Mouse (Mus musculus) forebrain, postnatal 0 days (tissue): ENCODE results near the gene Aanat. TPM values are rescaled to one million over a fixed set of nuclear protein-coding genes. Genes with fewer than 3 reads are reported as not detected.

Source experiments
- ATAC-seq: fragments of 200-750 bp; cut with Nextera tagmentation; 2 replicates; pipeline ENCODE4 v1.8.0; 2017; ENCODE audit warnings: mild to moderate bottlenecking, moderate library complexity
- DNase-seq: peaks from one replicate; pipeline ENCODE4 v3.0.0-alpha.2; 2015
- H3K27ac ChIP-seq: fragments of 300-500 bp; sonication (generic); 2 replicates; pipeline ENCODE4 v1.5.1; 2014; ENCODE audit warnings: low read depth, mild to moderate bottlenecking, antibody characterized with exemption, low read length, moderate library complexity, mixed read lengths
- H3K27me3 ChIP-seq: fragments of 300-500 bp; sonication (generic); 2 replicates; pipeline ENCODE4 v1.6.1; 2014; ENCODE audit warnings: mild to moderate bottlenecking, low read length, mixed read lengths; ENCODE audit not compliant: insufficient read depth
- H3K36me3 ChIP-seq: fragments of 300-500 bp; sonication (generic); 2 replicates; pipeline ENCODE4 v1.6.1; 2014; ENCODE audit warnings: mild to moderate bottlenecking, moderate library complexity; ENCODE audit not compliant: insufficient read depth
- H3K4me1 ChIP-seq: fragments of 300-500 bp; sonication (generic); 2 replicates; pipeline ENCODE4 v1.6.1; 2014; ENCODE audit warnings: antibody characterized with exemption; ENCODE audit not compliant: insufficient read depth
- H3K4me2 ChIP-seq: fragments of 300-500 bp; sonication (generic); 2 replicates; pipeline ENCODE4 v1.6.1; 2014; ENCODE audit warnings: low read depth, mild to moderate bottlenecking, moderate library complexity
- H3K4me3 ChIP-seq: fragments of 300-500 bp; sonication (generic); 2 replicates; pipeline ENCODE4 v1.5.1; 2014; ENCODE audit warnings: low read depth, low read length, mixed read lengths
- H3K9ac ChIP-seq: fragments of 300-500 bp; sonication (generic); 2 replicates; pipeline ENCODE4 v1.6.1; 2014; ENCODE audit warnings: mild to moderate bottlenecking
- H3K9me3 ChIP-seq: fragments of 300-500 bp; sonication (generic); 2 replicates; pipeline ENCODE4 v1.6.1; 2016; ENCODE audit warnings: low read length
- CTCF ChIP-seq: sonication (generic); IDR thresholded peaks from 2 replicates; pipeline ENCODE4 v1.5.1; 2016; ENCODE audit warnings: antibody characterized with exemption, control low read depth, low read depth
- WGBS: fragments of 180-500 bp; shearing (Covaris S2); extraction: QIAGEN DNeasy Blood & Tissue Kit; methylation state at CpG from one replicate; pipeline ENCODE4 v1.1.7; 2014; 5-methylcytosine and 5-hydroxymethylcytosine counted together
- polyA plus RNA-seq: library from polyadenylated mRNA; unstranded; fragments of >200 nt; fragmentation: Nextera tagmentation; extraction: Ambion mirVana; gene quantifications from 2 replicates; pipeline ENCODE4 v1.2.1, GENCODE M21; 2015
- total RNA-seq: library from RNA; depleted of rRNA; stranded (reverse); fragments of >200 nt; gene quantifications from 2 replicates; pipeline ENCODE4 v1.2.3, GENCODE M21; 2014

Gene Aanat
- total and polyA plus RNA-seq, 2 experiments from 2014 or later = 0.62 to 0.88 TPM

DNA sequence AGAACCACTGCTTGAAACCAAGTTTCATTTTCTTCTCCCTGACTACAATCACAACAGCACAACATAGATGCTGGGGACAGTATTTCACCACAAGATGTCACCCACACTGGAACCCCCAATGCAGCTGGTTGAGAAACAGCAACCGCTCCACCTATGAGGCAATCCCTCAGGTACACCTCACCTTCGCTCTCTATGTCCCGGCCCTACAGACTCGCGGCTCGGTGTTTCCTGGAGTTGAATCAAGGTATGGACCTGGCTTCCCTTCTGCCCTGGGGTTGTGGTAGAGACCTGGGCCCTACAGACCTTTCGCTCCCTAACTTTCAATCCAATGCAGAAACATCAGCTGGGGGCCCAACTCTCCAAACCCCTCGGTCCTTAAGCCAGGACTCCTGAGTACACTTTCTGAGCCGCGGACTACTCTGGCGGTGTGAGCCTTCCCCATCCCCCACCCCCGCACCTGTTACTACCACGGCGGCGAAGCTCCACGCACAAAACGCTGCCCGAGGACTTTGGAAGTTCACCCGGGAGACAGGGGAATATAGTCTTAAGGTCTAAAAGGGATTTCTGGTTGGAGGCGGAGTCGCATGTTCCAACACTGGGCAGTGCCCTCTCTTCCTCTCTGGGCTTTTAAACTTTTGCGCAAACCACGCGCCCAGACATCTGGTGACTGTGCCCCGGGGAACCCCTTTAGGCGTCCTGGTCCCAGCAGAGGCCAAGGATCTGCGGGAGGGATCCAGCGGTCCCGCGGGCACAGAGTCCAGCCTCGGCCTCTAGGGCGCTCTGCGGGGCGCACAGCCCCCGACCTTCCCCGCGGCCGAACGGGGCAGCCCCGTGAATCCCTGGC lies 37.3 kb downstream of the Aanat start:
- 10% methylated on average over 40 of the region's 40 CpGs for WGBS
- Histone ChIP-seq H3K4me2 (peak overlapping the region; percentile 63), H3K27me3 (peaks cover 5% of the 10 kb centered on the region; the same call in 1 of the 2 replicates), H3K27ac (no peak overlapping the region), H3K9ac (peak overlapping the region; percentile 37; the same call in 1 of the 2 replicates), H3K36me3 (no peaks in the 10 kb centered on the region), H3K4me1 (no peaks in the 10 kb centered on the region), H3K9me3 (no peaks in the 10 kb centered on the region), H3K4me3 (peak overlapping the region; percentile 41)
- ATAC-seq (no peak), DNase-seq (no peak)
- peak; percentile 22 for TF ChIP-seq CTCF

DNA sequence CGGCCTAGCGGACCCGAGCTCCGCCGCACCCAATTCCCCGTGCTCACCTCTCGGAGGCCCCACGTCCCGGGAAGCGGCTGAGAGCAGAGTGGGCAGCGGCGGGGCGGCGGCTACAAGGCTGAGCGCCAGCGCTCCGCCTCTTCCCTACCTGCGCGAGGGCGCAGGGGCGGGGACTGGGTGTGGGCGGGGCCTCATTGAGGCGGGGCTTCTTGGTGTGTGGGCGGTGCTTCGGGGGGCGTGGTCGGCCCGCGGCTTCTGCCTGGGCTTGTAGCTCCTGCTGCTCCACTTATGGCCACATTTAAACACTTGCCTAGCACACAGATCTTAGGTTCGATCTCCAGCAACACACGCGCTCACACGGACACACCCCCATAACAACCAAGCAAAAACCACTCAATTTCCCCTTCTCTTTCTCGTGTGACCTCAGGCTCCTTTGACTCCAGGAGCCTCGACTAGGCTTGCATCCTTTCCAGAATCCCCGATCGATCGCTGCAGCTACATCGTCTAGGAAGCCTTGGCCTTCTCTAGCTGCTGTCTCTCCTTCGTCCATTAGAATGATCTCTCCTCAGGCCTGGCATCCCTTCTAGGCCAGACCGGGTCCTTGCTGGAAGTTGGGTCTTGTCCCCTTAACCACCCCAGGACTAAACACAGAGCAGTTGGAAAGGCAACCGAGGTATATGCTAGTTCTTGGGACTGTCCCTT lies 38.0 kb downstream of the Aanat start:
- Histone ChIP-seq H3K27me3 (peaks cover 5% of the 10 kb centered on the region; the same call in 1 of the 2 replicates), H3K9ac (peak overlapping the region; percentile 37; the same call in 1 of the 2 replicates), H3K9me3 (no peaks in the 10 kb centered on the region), H3K27ac (no peak overlapping the region), H3K4me3 (peak overlapping the region; percentile 41), H3K36me3 (no peaks in the 10 kb centered on the region), H3K4me2 (peak overlapping the region; percentile 63), H3K4me1 (no peaks in the 10 kb centered on the region)
- ATAC-seq = no peak
- peak; percentile 27 for DNase-seq
- no peak for TF ChIP-seq CTCF
- WGBS = 14% methylated on average over 42 of the region's 42 CpGs

DNA sequence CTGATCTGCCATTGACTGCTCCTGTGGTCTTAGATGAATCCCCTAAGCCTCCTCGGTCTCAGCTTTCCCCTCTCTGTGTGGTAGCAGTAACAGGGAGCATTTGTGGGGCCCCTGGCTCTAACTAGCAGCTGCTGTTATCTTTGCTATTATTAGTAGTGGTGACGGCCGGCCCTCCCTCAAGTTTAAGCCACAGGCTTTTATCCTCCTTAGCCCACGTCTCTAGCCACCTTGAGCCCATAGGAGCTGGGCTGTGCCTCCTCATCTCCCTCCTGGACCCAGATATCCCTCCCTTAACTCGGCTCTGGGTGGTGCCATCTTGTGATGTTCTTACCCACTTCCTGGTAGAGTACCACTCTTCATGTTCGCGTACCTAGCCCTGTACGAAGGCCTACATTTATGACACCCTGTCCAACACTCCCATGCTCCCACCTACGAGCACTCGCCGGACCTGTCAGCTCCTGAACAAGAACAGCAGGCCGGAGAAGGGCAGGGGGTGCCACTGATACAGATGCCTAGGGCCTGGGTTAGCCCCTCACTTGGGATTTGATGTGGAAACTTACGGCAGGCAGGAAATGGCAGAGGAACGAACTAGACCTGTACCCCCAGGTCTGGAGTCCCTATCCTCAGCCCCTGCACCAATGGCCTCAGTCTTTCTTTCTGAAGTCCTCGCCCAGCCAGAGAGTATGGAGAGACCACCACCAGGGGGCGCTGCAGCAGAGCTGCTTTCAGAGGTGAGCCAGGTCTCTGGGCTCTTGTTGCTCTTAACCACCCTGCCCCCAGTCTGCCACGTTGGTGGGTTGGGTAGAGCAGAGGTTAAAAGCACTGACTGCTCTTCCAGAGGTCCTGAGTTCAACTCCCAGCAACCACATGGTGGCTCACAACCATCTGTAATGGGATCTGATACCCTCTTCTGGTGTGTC lies 39.1 kb downstream of the Aanat start:
- Histone ChIP-seq H3K9ac (no peak overlapping the region), H3K9me3 (no peaks in the 10 kb centered on the region), H3K4me3 (no peak overlapping the region), H3K27me3 (peaks cover 5% of the 10 kb centered on the region; the same call in 1 of the 2 replicates), H3K36me3 (no peaks in the 10 kb centered on the region), H3K4me2 (no peak overlapping the region), H3K4me1 (no peaks in the 10 kb centered on the region), H3K27ac (no peak overlapping the region)
- 77% methylated on average over 17 of the region's 17 CpGs for WGBS
- ATAC-seq (no peak), DNase-seq (no peak)
- peak; percentile 67 for TF ChIP-seq CTCF

DNA sequence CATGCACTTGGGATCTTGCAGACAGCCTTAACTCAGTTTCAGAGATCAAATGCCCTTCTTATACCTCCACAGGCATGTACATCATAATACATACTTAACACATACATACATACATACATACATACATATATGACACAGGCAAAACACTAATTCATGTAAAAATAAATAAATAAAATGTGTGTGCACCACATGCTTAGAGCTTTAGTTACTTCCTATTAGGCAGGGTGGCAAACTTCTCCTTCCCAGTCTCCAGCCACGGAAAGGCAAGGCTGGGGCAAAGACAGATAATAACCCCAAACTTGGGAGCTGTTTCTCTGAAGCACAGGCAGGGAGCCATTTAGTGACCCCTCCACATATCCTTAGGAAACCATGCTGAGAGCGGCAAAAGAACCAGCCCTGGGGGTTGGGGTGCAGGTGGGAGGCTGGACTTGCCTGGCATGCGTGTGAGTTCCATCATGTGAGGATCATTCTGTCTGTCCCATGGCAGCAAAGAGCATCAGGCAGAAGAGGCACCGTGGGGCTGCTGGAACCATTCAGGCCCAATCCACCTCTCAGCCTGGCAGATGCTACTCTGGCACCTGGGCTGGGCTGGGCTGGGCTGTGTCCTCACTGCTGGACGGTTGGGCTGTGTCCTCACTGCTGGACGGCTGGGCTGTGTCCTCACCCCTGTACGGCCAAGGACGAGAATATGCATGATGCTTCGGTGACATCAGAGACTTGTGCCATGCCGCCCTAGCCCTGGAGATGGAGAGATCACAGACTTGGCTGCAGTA lies 40.3 kb downstream of the Aanat start, which contains the start of gene Rhbdf2:
Gene Rhbdf2, minus strand, starts transcription at position 721 of the 773 bp plus-strand sequence.
- ATAC-seq = no peak
- peaks cover 5% of the 10 kb centered on the region; the same call in 1 of the 2 replicates for H3K27me3 ChIP-seq
- no peak within 1 kb of the TSS for H3K27ac ChIP-seq
- H3K9me3 ChIP-seq = no peaks in the 10 kb centered on the region
- H3K9ac ChIP-seq = no peak within 1 kb of the TSS
- no peak for DNase-seq
- no peak within 1 kb of the TSS for H3K4me2 ChIP-seq
- no peaks in the 10 kb centered on the region for H3K4me1 ChIP-seq
- TF ChIP-seq CTCF = no peak
- H3K4me3 ChIP-seq = no peak within 1 kb of the TSS
- H3K36me3 ChIP-seq = no peaks in the 10 kb centered on the region
- WGBS = 76% methylated on average over 10 of the region's 10 CpGs

DNA sequence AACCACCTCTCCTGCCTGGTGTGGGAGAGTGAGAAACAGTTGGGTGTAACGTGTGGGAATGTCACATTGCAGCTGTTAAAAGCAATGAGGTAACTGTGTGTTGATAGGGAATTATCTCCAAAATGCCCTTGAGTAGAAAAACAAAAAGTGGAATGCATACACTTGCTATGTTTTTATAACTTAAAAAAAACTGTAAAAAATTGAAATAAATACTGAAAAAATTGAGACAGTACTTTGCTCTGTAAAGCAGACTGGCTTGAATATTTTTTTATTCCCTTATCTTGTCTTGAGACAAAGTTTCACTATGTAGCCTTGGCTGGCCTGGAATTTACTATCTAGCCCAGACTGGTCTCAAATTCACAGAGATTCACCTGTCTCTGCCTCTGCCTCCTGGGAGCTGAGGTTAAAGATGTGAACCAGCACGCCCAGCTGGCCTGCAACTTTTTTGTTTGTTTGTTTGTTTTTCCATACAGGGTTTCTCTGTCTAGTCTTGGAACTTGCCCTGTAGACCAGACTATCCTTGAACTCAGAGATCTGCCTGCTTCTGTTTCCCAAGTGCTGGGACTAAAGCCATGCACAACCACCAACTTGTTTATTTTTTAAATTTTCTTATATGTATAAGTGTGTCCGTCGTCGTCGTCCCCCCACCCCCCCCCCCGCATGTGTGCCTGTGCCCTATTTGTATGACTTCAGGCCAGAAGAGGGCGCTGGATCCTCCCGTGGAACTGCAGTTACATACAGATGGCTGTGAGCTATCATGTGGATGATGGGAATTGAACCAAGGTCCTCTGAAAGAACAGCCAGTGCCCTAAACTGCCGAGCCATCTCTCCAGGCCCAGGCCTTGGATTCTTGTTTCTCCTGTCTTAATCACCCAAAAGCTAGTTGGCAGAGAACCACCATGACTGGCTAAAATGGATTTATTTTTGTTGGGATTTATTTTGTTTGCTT lies 41.1 kb downstream of the Aanat start:
- DNase-seq (no peak), ATAC-seq (no peak)
- Histone ChIP-seq H3K4me1 (no peaks in the 10 kb centered on the region), H3K9me3 (no peaks in the 10 kb centered on the region), H3K9ac (no peak overlapping the region), H3K36me3 (no peaks in the 10 kb centered on the region), H3K4me2 (no peak overlapping the region), H3K27me3 (peaks cover 5% of the 10 kb centered on the region; the same call in 1 of the 2 replicates), H3K4me3 (no peak overlapping the region), H3K27ac (no peak overlapping the region)
- TF ChIP-seq CTCF = peak; percentile 45
- 38% methylated on average over 10 of the region's 10 CpGs for WGBS
